ENCODE assay signal across 19 mouse cellular contexts in the genomic region with DNA sequence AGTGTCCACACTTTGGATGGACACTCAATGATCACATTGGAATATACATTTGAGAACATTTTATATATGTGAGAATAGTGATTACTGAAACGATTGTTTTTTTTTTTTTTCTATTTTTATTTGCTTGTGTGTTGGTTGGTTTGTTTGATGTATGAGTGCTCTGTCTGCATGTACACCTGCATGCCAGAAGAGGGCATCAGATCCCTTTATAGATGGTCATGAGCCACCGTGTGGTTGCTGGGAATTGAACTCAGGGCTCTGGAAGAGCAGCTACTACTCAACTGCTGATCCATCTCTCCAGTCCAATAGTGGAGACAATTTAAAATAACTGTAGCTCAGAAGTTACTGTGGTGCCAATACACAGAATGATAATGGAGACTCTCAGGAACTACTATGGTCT.
DNase-seq lines count a peak whose midpoint lies in the region; ATAC-seq and TF ChIP-seq lines count a peak whose summit lies in the region.
"Had no signal": no experiment of that assay in that cellular context is flagged by ENCODE, and none has a peak within 500 bp of the region (broad histone marks: within the 10 kb centered on the region; RNA-seq: fewer than 3 reads in every experiment).

No protein-coding gene starts in this region.

- WGBS in heart, postnatal 0 days: 79% methylated on average over 2 of the region's 2 CpGs
- 73% methylated on average over 2 of the region's 2 CpGs for WGBS in liver, adult 2 months
- 67% methylated on average over 2 of the region's 2 CpGs for WGBS in liver, embryonic 11.5 days
- 62% methylated on average over 2 of the region's 2 CpGs for WGBS in bone marrow, adult 2 months

- H3K9ac ChIP-seq in heart, postnatal 0 days (replicated peaks; ENCODE audit: low read depth, low read length): no peak overlapping the region
- no peak overlapping the region for H3K9ac ChIP-seq in liver, adult 2 months (ENCODE audit: low read depth, low read length)
- no peak overlapping the region for H3K9ac ChIP-seq in liver, embryonic 11.5 days (ENCODE audit: low read depth, low read length)
- H3K9ac ChIP-seq: kidney, embryonic 15.5 days; limb, embryonic 12.5 days; lung, embryonic 15.5 days; midbrain, embryonic 13.5 days had no signal

- DNase-seq in heart, postnatal 0 days (ENCODE audit: low spot score): no peak
- DNase-seq in heart, postnatal 25 days (ENCODE audit: low spot score): no peak
- DNase-seq in liver, adult 2 months (ENCODE audit: extremely low read depth, low read depth, low spot score): no peak
- DNase-seq in liver, embryonic 11.5 days (ENCODE audit: low spot score): no peak
- no peak for DNase-seq in cerebellum, postnatal 14 days
- no peak for DNase-seq in cerebellum, adult 9-10 months
- DNase-seq: adrenal gland, postnatal 14 days; cerebellum, adult 9-11 months; gastrocnemius, postnatal 36 days; heart, postnatal 14 days; thymus, adult 18-20 months had no signal

- no peaks in the 10 kb centered on the region for H3K4me1 ChIP-seq in heart, postnatal 0 days (ENCODE audit: control insufficient read depth, insufficient read depth)
- no peaks in the 10 kb centered on the region for H3K4me1 ChIP-seq in liver, adult 2 months (ENCODE audit: control insufficient read depth, insufficient read depth, low read length)
- H3K4me1 ChIP-seq in liver, embryonic 11.5 days (replicated peaks; ENCODE audit: control insufficient read depth, insufficient read depth, low read length): no peaks in the 10 kb centered on the region
- peaks cover 18% of the 10 kb centered on the region for H3K4me1 ChIP-seq in E14TG2a.4 (replicated peaks; ENCODE audit: low read depth, low read length)
- peaks cover 2% of the 10 kb centered on the region; the same call in 1 of the 2 replicates for H3K4me1 ChIP-seq in bone marrow, adult 2 months (ENCODE audit: control insufficient read depth, insufficient read depth, low read length)
- H3K4me1 ChIP-seq: limb, embryonic 12.5 days; lung, embryonic 15.5 days; midbrain, embryonic 13.5 days had no signal

- H3K79me2 ChIP-seq in liver, adult 2 months (ENCODE audit: control insufficient read depth, insufficient read depth, low read length): no peaks in the 10 kb centered on the region; the same call in 1 of the 2 replicates

- no peak for ATAC-seq in heart, postnatal 0 days (ENCODE audit: insufficient read depth, low read depth)
- no peak for ATAC-seq in liver, embryonic 11.5 days (replicated peaks; ENCODE audit: low FRiP score)
- ATAC-seq: hindbrain, embryonic 16.5 days had no signal

- peak overlapping the region; percentile 5; the same call in 1 of the 2 replicates for H3K27ac ChIP-seq in heart, postnatal 0 days (ENCODE audit: low read depth)
- H3K27ac ChIP-seq in liver, adult 2 months (replicated peaks; ENCODE audit: insufficient read depth, low read depth, low read length): no peak overlapping the region
- H3K27ac ChIP-seq in liver, embryonic 11.5 days (ENCODE audit: low read depth, low read length): no peak overlapping the region
- no peak overlapping the region; the same call in 1 of the 2 replicates for H3K27ac ChIP-seq in bone marrow, adult 2 months (ENCODE audit: control insufficient read depth, insufficient read depth, low read depth, low read length, poor library complexity)
- H3K27ac ChIP-seq: heart, embryonic 10.5 days; limb, embryonic 12.5 days; lung, embryonic 15.5 days; midbrain, embryonic 13.5 days had no signal

- no peak overlapping the region for H3K4me2 ChIP-seq in heart, postnatal 0 days (ENCODE audit: low read depth, low read length)
- no peak overlapping the region for H3K4me2 ChIP-seq in liver, embryonic 11.5 days
- H3K4me2 ChIP-seq: kidney, embryonic 15.5 days; limb, embryonic 12.5 days; lung, embryonic 15.5 days; midbrain, embryonic 13.5 days had no signal

- H3K4me3 ChIP-seq in heart, postnatal 0 days (ENCODE audit: low read depth, low read length): no peak overlapping the region
- H3K4me3 ChIP-seq in liver, adult 2 months (ENCODE audit: insufficient read depth, low read depth, low read length): no peak overlapping the region
- H3K4me3 ChIP-seq in liver, embryonic 11.5 days (ENCODE audit: low read depth, low read length): no peak overlapping the region
- H3K4me3 ChIP-seq in E14TG2a.4 (replicated peaks; ENCODE audit: low read length): no peak overlapping the region
- H3K4me3 ChIP-seq in bone marrow, adult 2 months (replicated peaks; ENCODE audit: control insufficient read depth, low read depth, low read length): no peak overlapping the region
- H3K4me3 ChIP-seq: heart, embryonic 10.5 days; kidney, embryonic 15.5 days; limb, embryonic 12.5 days; lung, embryonic 15.5 days; midbrain, embryonic 13.5 days had no signal

- intact Hi-C loops in heart, postnatal 25 days (cut with DNase I): no loop called here

- no peaks in the 10 kb centered on the region for H3K27me3 ChIP-seq in heart, postnatal 0 days (ENCODE audit: control insufficient read depth, insufficient read depth, low read length)
- no peaks in the 10 kb centered on the region for H3K27me3 ChIP-seq in liver, adult 2 months (ENCODE audit: control insufficient read depth, insufficient read depth, low read length)
- H3K27me3 ChIP-seq in liver, embryonic 11.5 days (replicated peaks; ENCODE audit: control insufficient read depth, insufficient read depth, low read length): no peaks in the 10 kb centered on the region
- H3K27me3 ChIP-seq in E14TG2a.4 (ENCODE audit: insufficient read depth, low read length): no peaks in the 10 kb centered on the region
- H3K27me3 ChIP-seq: kidney, embryonic 15.5 days; limb, embryonic 12.5 days; lung, embryonic 15.5 days; midbrain, embryonic 13.5 days had no signal

- no peak for TF ChIP-seq POLR2A in liver, adult 2 months (IDR thresholded peaks at IDR 0.05; ENCODE audit: extremely low read depth, insufficient read depth, low read length)
- TF ChIP-seq POLR2A in bone marrow, adult 2 months (IDR thresholded peaks at IDR 0.05; ENCODE audit: borderline replicate concordance, control insufficient read depth, low read depth, low read length): no peak

- no peak for TF ChIP-seq EP300 in heart, postnatal 0 days (IDR thresholded peaks at IDR 0.05; ENCODE audit: low read depth)

- 0 out of 2 replicates have a peak, but pooled peaks have one; percentile 2 for TF ChIP-seq CTCF in heart, postnatal 0 days (IDR thresholded peaks at IDR 0.05; ENCODE audit: low read depth)
- TF ChIP-seq CTCF in liver, adult 2 months (IDR thresholded peaks at IDR 0.05; ENCODE audit: low read depth, low read length): peak; percentile 12; the same call in 1 of the 2 replicates
- peak; percentile 25 for TF ChIP-seq CTCF in E14TG2a.4 (conservative IDR thresholded peaks at IDR 0.05; ENCODE audit: low read length)
- TF ChIP-seq CTCF in bone marrow, adult 2 months (IDR thresholded peaks at IDR 0.05; ENCODE audit: control insufficient read depth, insufficient read depth, low read length): 0 out of 2 replicates have a peak, but pooled peaks have one; percentile 19

- no peaks in the 10 kb centered on the region for H3K36me3 ChIP-seq in heart, postnatal 0 days (replicated peaks; ENCODE audit: control insufficient read depth, insufficient read depth, low read length)
- no peaks in the 10 kb centered on the region for H3K36me3 ChIP-seq in liver, adult 2 months (ENCODE audit: control insufficient read depth, insufficient read depth, low read length)
- H3K36me3 ChIP-seq in liver, embryonic 11.5 days (ENCODE audit: control insufficient read depth, insufficient read depth, low read length): no peaks in the 10 kb centered on the region
- no peaks in the 10 kb centered on the region for H3K36me3 ChIP-seq in E14TG2a.4 (ENCODE audit: insufficient read depth, low read length)
- H3K36me3 ChIP-seq: heart, embryonic 10.5 days; kidney, embryonic 15.5 days; limb, embryonic 12.5 days; lung, embryonic 15.5 days; midbrain, embryonic 13.5 days had no signal

- H3K9me3 ChIP-seq in heart, postnatal 0 days (replicated peaks; ENCODE audit: control insufficient read depth, low read length): 0 out of 2 replicates have a peak, but pooled peaks cover 8% of the 10 kb centered on the region
- no peaks in the 10 kb centered on the region for H3K9me3 ChIP-seq in liver, embryonic 11.5 days (ENCODE audit: control insufficient read depth, low read length)
- H3K9me3 ChIP-seq in E14TG2a.4 (ENCODE audit: low read length): peaks cover 11% of the 10 kb centered on the region; the same call in 1 of the 2 replicates
- H3K9me3 ChIP-seq: heart, embryonic 10.5 days; lung, embryonic 15.5 days; midbrain, embryonic 13.5 days had no signal
